ENCODE assay signal across 30 mouse cellular contexts in the genomic region with DNA sequence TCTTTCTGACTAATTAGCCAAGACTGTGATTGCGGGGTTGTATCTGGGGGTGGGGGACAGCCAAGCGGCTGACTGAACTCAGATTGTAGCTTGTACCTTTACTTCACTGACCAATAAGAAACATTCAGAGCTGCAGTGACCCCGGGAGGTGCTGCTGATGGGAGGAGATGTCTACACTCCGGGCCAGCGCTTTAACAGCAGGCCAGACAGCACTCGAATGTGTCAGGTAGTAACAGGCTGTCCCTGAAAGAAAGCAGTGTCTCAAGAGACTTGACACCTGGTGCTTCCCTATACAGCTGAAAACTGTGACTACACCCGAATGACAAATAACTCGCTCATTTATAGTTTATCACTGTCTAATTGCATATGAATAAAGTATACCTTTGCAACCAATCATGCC. TPM values are rescaled to one million over a fixed set of nuclear protein-coding genes. Genes with fewer than 3 reads are reported as not detected.
DNase-seq lines count a peak whose midpoint lies in the region; ATAC-seq lines count a peak whose summit lies in the region.
"Had no signal": no experiment of that assay in that cellular context is flagged by ENCODE, and none has a peak within 500 bp of the region (broad histone marks: within the 10 kb centered on the region; RNA-seq: fewer than 3 reads in every experiment).

No protein-coding gene starts in this region.

- DNase-seq in heart, embryonic 10.5 days (ENCODE audit: low spot score): peak; percentile 87
- no peak for DNase-seq in heart, postnatal 4 days
- no peak for DNase-seq in heart, postnatal 25 days (ENCODE audit: low spot score)
- no peak for DNase-seq in heart, adult 9 months (ENCODE audit: low spot score in 2 of 2)
- DNase-seq in ZHBTc4 (ENCODE audit: low read depth, low spot score): peak; percentile 9
- DNase-seq: adrenal gland, adult 2 months; adrenal gland, postnatal 10 days; adrenal gland, postnatal 25 days; B cell, adult 2 months; cerebellum, adult 11 months; cerebellum, adult 18-20 months; cerebellum, adult 8-10 months; cerebellum, adult 9-11 months; cerebellum, postnatal 36 days; embryo, embryonic 11 days had no signal

- no peaks in the 10 kb centered on the region for H3K27me3 ChIP-seq in heart, embryonic 10.5 days (ENCODE audit: insufficient read depth, poor library complexity, severe bottlenecking)
- H3K27me3 ChIP-seq in heart, embryonic 12.5 days (replicated peaks): no peaks in the 10 kb centered on the region
- H3K27me3 ChIP-seq in heart, embryonic 14.5 days (ENCODE audit: control insufficient read depth, insufficient read depth, low read length): no peaks in the 10 kb centered on the region
- H3K27me3 ChIP-seq: CH12.LX; embryonic facial prominence, embryonic 13.5 days; embryonic facial prominence, embryonic 15.5 days; forebrain, embryonic 12.5 days; forebrain, embryonic 15.5 days; Patski had no signal

- no peak overlapping the region for H3K27ac ChIP-seq in heart, embryonic 10.5 days
- no peak overlapping the region for H3K27ac ChIP-seq in heart, embryonic 12.5 days (ENCODE audit: poor library complexity, severe bottlenecking)
- no peak overlapping the region for H3K27ac ChIP-seq in heart, embryonic 14.5 days (replicated peaks in 1 of 2; ENCODE audit: control insufficient read depth in 1 of 2, insufficient read depth in 1 of 2, low read depth in 2 of 2, low read length in 2 of 2)
- H3K27ac ChIP-seq: embryonic facial prominence, embryonic 13.5 days; embryonic facial prominence, embryonic 15.5 days; forebrain, embryonic 10.5 days; forebrain, embryonic 12.5 days; forebrain, embryonic 15.5 days had no signal

- intact Hi-C loops in heart, postnatal 25 days (cut with DNase I): loop anchor here (10.0 kb wide), 1 partner anchor 89 kb away; no protein-coding TSS in a partner anchor

- WGBS in heart, embryonic 10.5 days: 50% methylated on average over 8 of the region's 8 CpGs
- 54% methylated on average over 8 of the region's 8 CpGs for WGBS in heart, embryonic 12.5 days
- 45% methylated on average over 8 of the region's 8 CpGs for WGBS in heart, embryonic 14.5 days

- H3K9me3 ChIP-seq in heart, embryonic 10.5 days: no peaks in the 10 kb centered on the region
- no peaks in the 10 kb centered on the region for H3K9me3 ChIP-seq in heart, embryonic 12.5 days (replicated peaks)
- H3K9me3 ChIP-seq in heart, embryonic 14.5 days (ENCODE audit: control insufficient read depth, low read length): no peaks in the 10 kb centered on the region
- H3K9me3 ChIP-seq: embryonic facial prominence, embryonic 13.5 days; embryonic facial prominence, embryonic 15.5 days; forebrain, embryonic 10.5 days; forebrain, embryonic 12.5 days; forebrain, embryonic 15.5 days had no signal

- H3K9ac ChIP-seq in heart, embryonic 12.5 days: no peak overlapping the region
- H3K9ac ChIP-seq in heart, embryonic 14.5 days (ENCODE audit: low read length): no peak overlapping the region
- H3K9ac ChIP-seq: embryonic facial prominence, embryonic 13.5 days; embryonic facial prominence, embryonic 15.5 days; forebrain, embryonic 12.5 days; forebrain, embryonic 15.5 days had no signal

- no peak overlapping the region for H3K4me3 ChIP-seq in heart, embryonic 10.5 days
- no peak overlapping the region for H3K4me3 ChIP-seq in heart, embryonic 12.5 days
- no peak overlapping the region for H3K4me3 ChIP-seq in heart, embryonic 14.5 days (ENCODE audit: control insufficient read depth in 1 of 2, insufficient read depth in 1 of 2, low read depth in 1 of 2, low read length in 2 of 2)
- H3K4me3 ChIP-seq: embryonic facial prominence, embryonic 13.5 days; embryonic facial prominence, embryonic 15.5 days; erythroblast, embryonic 14.5 days; forebrain, embryonic 10.5 days; forebrain, embryonic 12.5 days; forebrain, embryonic 15.5 days had no signal

- no peaks in the 10 kb centered on the region for H3K36me3 ChIP-seq in heart, embryonic 10.5 days
- no peaks in the 10 kb centered on the region for H3K36me3 ChIP-seq in heart, embryonic 12.5 days
- H3K36me3 ChIP-seq in heart, embryonic 14.5 days (ENCODE audit: control insufficient read depth, insufficient read depth, low read length): no peaks in the 10 kb centered on the region
- H3K36me3 ChIP-seq: embryonic facial prominence, embryonic 13.5 days; embryonic facial prominence, embryonic 15.5 days; forebrain, embryonic 10.5 days; forebrain, embryonic 12.5 days; forebrain, embryonic 15.5 days; G1E had no signal

- ATAC-seq in heart, embryonic 12.5 days (ENCODE audit: insufficient number of reproducible peaks, low FRiP score): peak; percentile 71; the same call in 1 of the 2 replicates
- no peak for ATAC-seq in heart, embryonic 14.5 days (ENCODE audit: insufficient number of reproducible peaks, insufficient read depth, low FRiP score, low read depth)
- ATAC-seq: CD4-positive, CD25-positive, alpha-beta regulatory T cell, adult 4 months; forebrain, embryonic 15.5 days; Patski had no signal

- no peak overlapping the region; the same call in 1 of the 2 replicates for H3K4me2 ChIP-seq in heart, embryonic 12.5 days
- peak overlapping the region; percentile 14; the same call in 1 of the 2 replicates for H3K4me2 ChIP-seq in heart, embryonic 14.5 days (ENCODE audit: low read length)
- H3K4me2 ChIP-seq: embryonic facial prominence, embryonic 13.5 days; embryonic facial prominence, embryonic 15.5 days; forebrain, embryonic 12.5 days; forebrain, embryonic 15.5 days had no signal

- peaks cover 9% of the 10 kb centered on the region; the same call in 1 of the 2 replicates for H3K4me1 ChIP-seq in heart, embryonic 10.5 days
- H3K4me1 ChIP-seq in heart, embryonic 12.5 days (replicated peaks): no peaks in the 10 kb centered on the region
- H3K4me1 ChIP-seq in heart, embryonic 14.5 days (ENCODE audit: control insufficient read depth in 2 of 2, insufficient read depth in 2 of 2, low read length in 2 of 2): peaks cover 0 to 7% of the 10 kb centered on the region in 2 experiments; a peak in 2 of 4 replicates
- H3K4me1 ChIP-seq: embryonic facial prominence, embryonic 13.5 days; embryonic facial prominence, embryonic 15.5 days; forebrain, embryonic 10.5 days; forebrain, embryonic 12.5 days; forebrain, embryonic 15.5 days had no signal

RNA-seq across cellular contexts. Expression of a gene that starts 4.7 kb away (rescaled TPM):
- polyA plus RNA-seq in heart, embryonic 10.5 days (2016; fragmentation: Nextera tagmentation; extraction: Ambion mirVana): not detected in 2 replicates
- total RNA-seq in heart, postnatal 4 days (2021): not detected
- polyA plus RNA-seq in heart, embryonic 12.5 days (2016; fragmentation: Nextera tagmentation; extraction: Ambion mirVana): not detected in 2 replicates
- total RNA-seq in heart, postnatal 25 days (2021): not detected
- not detected in 2 replicates for polyA plus RNA-seq in heart, embryonic 14.5 days (2014; fragmentation: Nextera tagmentation; extraction: Ambion mirVana)
- total RNA-seq: adrenal gland, adult 2 months; adrenal gland, postnatal 10 days; adrenal gland, postnatal 25 days; adrenal gland, postnatal 4 days; CH12.LX; G1E had no signal
- polyA plus RNA-seq: adrenal gland, adult 2 months; brain, embryonic 14.5 days; embryonic facial prominence, embryonic 11.5 days; embryonic facial prominence, embryonic 13.5 days; embryonic facial prominence, embryonic 15.5 days; erythroblast, embryonic 14.5 days; forebrain, embryonic 10.5 days; forebrain, embryonic 12.5 days; forebrain, embryonic 15.5 days; G1E; Patski had no signal

Comparison
In these comparisons a context has a peak if more than half of its experiments do, and no peak if none do; other contexts are left out.
1. DNase-seq: peak in heart, embryonic 10.5 days (single experiment) and ZHBTc4 (single experiment); none in heart, postnatal 4 days (single experiment), heart, postnatal 25 days (single experiment) and heart, adult 9 months (0 of 2).